Mouse (Mus musculus) stomach, embryonic 14.5 days (tissue): ENCODE measurements around the gene Dock6. TPM values are rescaled to one million over a fixed set of nuclear protein-coding genes. Genes with fewer than 3 reads are reported as not detected.

ENCODE experiments used
- ATAC-seq: fragments of 200-750 bp; cut with Nextera tagmentation; 2 replicates; pipeline ENCODE4 v1.8.0; 2017; ENCODE audit warnings: low read depth, moderate TSS enrichment; ENCODE audit not compliant: insufficient number of reproducible peaks, insufficient read depth, low FRiP score
- H3K27ac ChIP-seq: fragments of 300-500 bp; sonication (generic); 2 replicates; pipeline ENCODE4 v1.5.1; 2014; ENCODE audit warnings: mild to moderate bottlenecking, low read length, moderate library complexity, mixed read lengths
- H3K27me3 ChIP-seq: fragments of 300-500 bp; sonication (generic); 2 replicates; pipeline ENCODE4 v1.6.1; 2014; ENCODE audit warnings: low read length, control low read depth, mixed read lengths; ENCODE audit not compliant: control insufficient read depth, insufficient read depth
- H3K36me3 ChIP-seq: fragments of 300-500 bp; sonication (generic); 2 replicates; pipeline ENCODE4 v1.6.1; 2014; ENCODE audit warnings: mild to moderate bottlenecking, control low read depth, low read length, moderate library complexity, mixed read lengths; ENCODE audit not compliant: control insufficient read depth, insufficient read depth
- H3K4me1 ChIP-seq: fragments of 300-500 bp; sonication (generic); 2 replicates; pipeline ENCODE4 v1.6.1; 2014; ENCODE audit warnings: low read length, control low read depth, mixed read lengths; ENCODE audit not compliant: control insufficient read depth, insufficient read depth
- H3K4me2 ChIP-seq: fragments of 300-500 bp; sonication (generic); replicated peaks from 2 replicates; pipeline ENCODE4 v1.6.1; 2014; ENCODE audit warnings: low read depth, low read length, control low read depth
- H3K4me3 ChIP-seq: fragments of 300-500 bp; sonication (generic); 2 replicates; pipeline ENCODE4 v1.5.1; 2014; ENCODE audit warnings: low read depth, low read length, control low read depth
- H3K9ac ChIP-seq: fragments of 300-500 bp; sonication (generic); replicated peaks from 2 replicates; pipeline ENCODE4 v1.6.1; 2014; ENCODE audit warnings: low read depth, mild to moderate bottlenecking, control low read depth, low read length, moderate library complexity, mixed read lengths
- H3K9me3 ChIP-seq: fragments of 300-500 bp; sonication (generic); 2 replicates; pipeline ENCODE4 v1.6.1; 2016; ENCODE audit warnings: low read depth, low read length, control low read depth; ENCODE audit not compliant: control insufficient read depth
- WGBS: fragments of 180-500 bp; shearing (Covaris S2); extraction: QIAGEN DNeasy Blood & Tissue Kit; methylation state at CpG from one replicate; pipeline ENCODE4 v1.1.7; 2014; 5-methylcytosine and 5-hydroxymethylcytosine counted together
- polyA plus RNA-seq: library from polyadenylated mRNA; unstranded; fragments of >200 nt; fragmentation: Nextera tagmentation; extraction: Ambion mirVana; gene quantifications from 2 replicates; pipeline ENCODE4 v1.2.1, GENCODE M21; 2014

Gene Dock6
- polyA plus RNA-seq, 1 experiment from 2014 or later: 45.1 TPM

DNA sequence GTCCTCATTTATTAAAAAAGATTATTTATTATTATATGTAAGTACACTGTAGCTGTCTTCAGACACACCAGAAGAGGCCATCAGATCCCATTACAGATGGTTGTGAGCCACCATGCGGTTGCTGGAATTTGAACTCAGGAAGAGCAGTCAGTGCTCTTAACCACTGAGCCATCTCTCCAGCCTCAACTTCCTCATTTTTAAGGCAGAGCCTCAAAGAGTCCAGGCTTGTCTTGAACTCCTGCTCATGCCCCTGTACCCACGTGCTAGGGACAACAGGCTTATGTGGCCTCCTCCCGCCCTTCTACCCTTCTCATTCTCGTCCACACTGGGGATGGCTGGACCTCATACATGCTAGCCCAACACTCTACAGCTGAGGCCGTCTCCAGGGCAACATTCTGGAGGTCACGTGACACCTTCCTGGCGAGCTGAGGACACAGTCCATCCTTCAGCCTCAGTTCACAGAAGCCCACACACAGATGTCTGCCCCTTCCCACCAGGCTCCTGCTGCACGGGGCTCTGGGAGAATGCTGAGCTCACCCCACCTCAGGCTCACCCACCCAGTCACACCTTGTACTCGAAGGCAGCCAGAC is 35.6 kb downstream of the Dock6 start:
- no peak overlapping the region for H3K4me3 ChIP-seq
- H3K4me2 ChIP-seq: no peak overlapping the region
- 68% methylated on average over 9 of the region's 9 CpGs for WGBS
- no peaks in the 10 kb centered on the region for H3K9me3 ChIP-seq
- no peaks in the 10 kb centered on the region for H3K27me3 ChIP-seq
- no peak overlapping the region for H3K9ac ChIP-seq
- peaks cover 64% of the 10 kb centered on the region for H3K36me3 ChIP-seq
- H3K4me1 ChIP-seq: no peaks in the 10 kb centered on the region
- no peak overlapping the region for H3K27ac ChIP-seq
- no peak for ATAC-seq

DNA sequence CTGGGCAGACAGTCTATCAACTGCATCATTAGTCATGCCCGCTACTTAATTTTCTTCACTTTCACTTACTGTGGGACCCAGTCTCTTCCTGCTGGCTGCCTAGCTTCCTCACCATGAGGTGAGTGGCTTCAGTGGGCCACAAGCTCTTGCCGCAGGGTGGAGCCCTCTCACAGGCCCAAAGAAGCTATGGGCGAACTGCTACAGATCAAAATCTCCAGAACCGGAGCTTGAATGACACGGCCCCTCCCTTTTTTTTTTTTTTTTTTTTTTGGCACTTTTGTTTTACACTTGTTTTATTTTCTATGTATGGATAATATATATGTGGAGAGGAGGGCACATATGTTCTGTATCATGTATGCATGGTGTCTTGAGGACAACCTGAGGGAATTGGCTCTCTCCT is 41.3 kb downstream of the Dock6 start:
- H3K4me3 ChIP-seq: no peak overlapping the region
- no peak overlapping the region for H3K27ac ChIP-seq
- ATAC-seq: no peak
- H3K9ac ChIP-seq: no peak overlapping the region
- H3K36me3 ChIP-seq: peaks cover 33% of the 10 kb centered on the region
- WGBS: 93% methylated on average over 5 of the region's 5 CpGs
- H3K4me1 ChIP-seq: no peaks in the 10 kb centered on the region
- H3K27me3 ChIP-seq: no peaks in the 10 kb centered on the region
- H3K4me2 ChIP-seq: no peak overlapping the region
- H3K9me3 ChIP-seq: no peaks in the 10 kb centered on the region

DNA sequence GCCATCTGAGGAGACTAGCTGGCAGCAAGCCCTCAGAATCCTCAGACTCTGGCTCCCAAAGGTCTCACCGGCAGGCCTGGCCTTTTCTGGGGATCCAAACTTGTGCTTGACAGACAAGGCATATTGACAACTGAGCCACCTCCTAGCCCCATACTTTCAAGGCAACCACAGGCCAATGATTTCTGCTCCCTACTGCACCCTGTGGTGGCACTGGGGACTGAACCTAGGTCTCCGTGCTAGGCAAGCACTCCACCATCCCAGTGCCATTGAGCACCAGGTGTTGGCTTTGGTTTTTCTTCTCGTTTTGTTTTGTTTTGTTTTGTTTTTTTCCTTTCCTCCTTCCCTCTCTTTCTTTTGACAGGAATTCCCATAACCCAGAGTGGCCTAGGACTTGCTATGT is 43.9 kb downstream of the Dock6 start:
- no peak overlapping the region for H3K27ac ChIP-seq
- H3K27me3 ChIP-seq: no peaks in the 10 kb centered on the region
- ATAC-seq: no peak
- no peaks in the 10 kb centered on the region for H3K9me3 ChIP-seq
- no peak overlapping the region for H3K4me3 ChIP-seq
- H3K4me2 ChIP-seq: no peak overlapping the region
- WGBS: 73% methylated on average over 3 of the region's 3 CpGs
- 0 out of 2 replicates have a peak, but pooled peaks cover 4% of the 10 kb centered on the region for H3K4me1 ChIP-seq
- peaks cover 14% of the 10 kb centered on the region for H3K36me3 ChIP-seq
- H3K9ac ChIP-seq: no peak overlapping the region

DNA sequence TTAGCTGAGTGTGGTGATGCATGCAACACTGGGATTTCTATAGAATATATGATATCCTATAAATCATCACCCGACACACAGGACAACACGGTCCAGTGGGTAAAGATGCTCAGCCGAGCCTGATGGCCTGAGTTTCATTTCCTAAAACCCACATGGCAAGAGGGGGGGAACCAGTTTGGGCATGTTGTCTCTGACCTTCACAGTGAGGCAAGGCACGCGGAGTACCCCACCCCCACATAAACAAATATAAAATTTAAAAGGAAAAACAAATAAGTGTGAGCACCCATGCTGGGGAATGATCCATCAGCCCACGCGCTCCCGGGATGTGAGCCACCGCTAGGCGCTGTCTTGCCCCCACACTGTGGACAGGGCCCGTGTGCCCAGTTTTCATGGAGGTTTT is 45.5 kb downstream of the Dock6 start:
- ATAC-seq: no peak
- H3K27ac ChIP-seq: no peak overlapping the region
- no peak overlapping the region for H3K4me3 ChIP-seq
- 0 out of 2 replicates have a peak, but pooled peaks cover 4% of the 10 kb centered on the region for H3K4me1 ChIP-seq
- no peaks in the 10 kb centered on the region for H3K9me3 ChIP-seq
- H3K36me3 ChIP-seq: peaks cover 7% of the 10 kb centered on the region
- no peak overlapping the region for H3K4me2 ChIP-seq
- no peaks in the 10 kb centered on the region for H3K27me3 ChIP-seq
- 76% methylated on average over 11 of the region's 11 CpGs for WGBS
- no peak overlapping the region for H3K9ac ChIP-seq

DNA sequence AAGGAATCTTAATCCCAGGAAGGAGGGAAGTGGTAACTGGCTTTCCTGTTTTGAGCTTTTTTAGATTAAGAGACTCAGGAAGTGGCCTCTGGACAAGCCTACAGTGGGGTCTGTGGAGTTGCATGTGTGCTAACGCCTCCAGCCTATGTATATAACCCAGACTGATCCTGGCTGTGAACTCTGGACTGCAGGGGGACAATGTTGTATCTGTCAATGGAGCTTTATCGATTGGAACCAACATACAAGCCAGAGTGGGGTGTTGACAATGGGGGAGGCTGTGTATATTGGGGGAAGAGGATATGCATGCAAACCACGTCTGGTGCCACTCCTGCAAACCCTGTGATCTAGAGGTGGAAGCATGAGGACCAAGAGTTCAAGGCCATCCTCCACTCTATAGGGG is 46.1 kb downstream of the Dock6 start:
- WGBS: 48% methylated on average over 3 of the region's 3 CpGs
- no peak overlapping the region for H3K4me3 ChIP-seq
- H3K36me3 ChIP-seq: peaks cover 10% of the 10 kb centered on the region
- no peaks in the 10 kb centered on the region for H3K9me3 ChIP-seq
- 0 out of 2 replicates have a peak, but pooled peaks cover 4% of the 10 kb centered on the region for H3K4me1 ChIP-seq
- H3K27ac ChIP-seq: no peak overlapping the region
- H3K27me3 ChIP-seq: no peaks in the 10 kb centered on the region
- H3K9ac ChIP-seq: no peak overlapping the region
- no peak overlapping the region for H3K4me2 ChIP-seq
- no peak for ATAC-seq

DNA sequence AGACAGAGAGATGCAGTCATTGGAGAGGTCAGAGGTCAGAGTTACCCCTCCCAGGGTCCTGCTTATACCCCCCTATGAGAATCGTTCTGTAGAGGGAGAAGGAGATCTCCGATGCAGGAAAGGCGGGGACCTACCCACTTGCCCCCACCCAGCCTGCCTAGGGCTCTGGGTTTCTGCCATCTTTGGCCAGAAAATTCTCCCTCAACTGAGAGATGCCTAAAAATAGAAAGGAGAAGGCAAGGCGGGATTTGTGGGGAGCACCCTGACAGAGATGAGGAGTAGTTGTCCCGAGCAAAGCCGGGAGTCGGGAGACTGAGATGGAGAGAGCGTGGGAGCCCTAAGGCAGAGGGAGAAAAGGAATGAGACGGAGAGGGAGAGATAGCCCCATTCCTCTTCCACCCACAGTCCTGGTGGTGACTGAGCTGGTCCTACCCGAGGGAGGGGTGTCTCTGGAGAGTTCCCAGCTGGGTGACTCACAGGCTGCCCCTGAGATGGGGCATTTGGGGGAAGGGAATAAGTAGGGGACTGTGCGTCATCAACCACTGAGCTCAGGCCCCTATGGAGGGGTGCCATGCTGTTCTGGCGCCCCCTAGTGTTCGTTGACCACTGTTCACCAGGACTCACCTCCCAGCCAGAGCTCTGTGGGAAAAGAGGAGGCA is 48.3 kb downstream of the Dock6 start:
- ATAC-seq: peak; percentile 87
- H3K4me3 ChIP-seq: no peak overlapping the region
- H3K9me3 ChIP-seq: no peaks in the 10 kb centered on the region
- peak overlapping the region; percentile 61 for H3K27ac ChIP-seq
- H3K4me1 ChIP-seq: 0 out of 2 replicates have a peak, but pooled peaks cover 4% of the 10 kb centered on the region
- H3K9ac ChIP-seq: no peak overlapping the region
- H3K36me3 ChIP-seq: peaks cover 16% of the 10 kb centered on the region
- H3K27me3 ChIP-seq: no peaks in the 10 kb centered on the region
- H3K4me2 ChIP-seq: 0 out of 2 replicates have a peak overlapping the region, but pooled peaks have one; percentile 18
- 34% methylated on average over 13 of the region's 13 CpGs for WGBS

DNA sequence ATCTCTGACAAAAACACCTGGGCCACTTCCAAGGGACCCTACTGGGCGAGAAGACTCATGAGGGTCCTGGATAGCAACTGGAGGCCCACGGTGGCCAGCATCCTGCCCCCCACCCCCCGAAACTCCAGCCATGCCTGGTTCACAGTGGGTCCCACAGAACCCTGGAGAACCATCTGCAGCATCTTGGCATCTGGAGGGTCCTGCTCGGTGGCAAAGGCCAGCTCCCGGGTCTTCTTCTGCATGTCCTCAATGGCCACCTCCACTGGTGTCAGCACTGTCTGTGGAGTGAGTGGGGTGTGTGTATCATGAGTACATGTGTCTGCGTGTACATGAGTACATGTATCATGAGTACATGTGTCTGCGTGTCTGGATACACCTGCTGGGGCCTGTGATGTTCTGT is 50.8 kb downstream of the Dock6 start:
- ATAC-seq: no peak
- 91% methylated on average over 7 of the region's 7 CpGs for WGBS
- no peak overlapping the region for H3K27ac ChIP-seq
- no peak overlapping the region for H3K4me2 ChIP-seq
- H3K9me3 ChIP-seq: no peaks in the 10 kb centered on the region
- peaks cover 15% of the 10 kb centered on the region for H3K4me1 ChIP-seq
- H3K9ac ChIP-seq: no peak overlapping the region
- H3K4me3 ChIP-seq: no peak overlapping the region
- H3K27me3 ChIP-seq: no peaks in the 10 kb centered on the region
- peaks cover 16% of the 10 kb centered on the region for H3K36me3 ChIP-seq

DNA sequence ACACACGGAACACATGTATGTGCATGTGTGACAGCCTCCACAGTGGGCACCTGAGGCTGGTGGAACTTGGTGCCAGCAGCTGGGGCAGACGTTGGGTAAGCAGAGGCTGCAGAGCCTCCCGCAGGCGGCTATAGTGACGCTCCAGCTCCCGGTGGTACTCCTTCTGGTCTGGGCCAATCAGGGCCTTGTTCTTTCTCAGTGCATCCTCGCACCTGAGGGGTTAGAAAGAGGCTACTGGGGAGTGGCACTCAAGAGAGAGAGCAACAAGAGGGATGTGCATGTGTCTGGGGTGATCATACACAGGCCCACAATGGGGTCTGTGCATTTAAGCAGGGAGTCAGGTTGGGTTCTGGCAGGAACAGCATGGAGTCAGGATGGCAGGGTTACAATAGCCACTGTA is 51.3 kb downstream of the Dock6 start:
- Histone ChIP-seq H3K4me3 (no peak overlapping the region), H3K27me3 (no peaks in the 10 kb centered on the region), H3K36me3 (peaks cover 16% of the 10 kb centered on the region), H3K4me2 (no peak overlapping the region), H3K27ac (no peak overlapping the region), H3K9ac (no peak overlapping the region), H3K4me1 (peaks cover 20% of the 10 kb centered on the region), H3K9me3 (no peaks in the 10 kb centered on the region)
- WGBS: 77% methylated on average over 7 of the region's 7 CpGs
- ATAC-seq: no peak
